Mouse (Mus musculus) forebrain, embryonic 11.5 days (tissue): Measurements from ENCODE around the gene A230072I06Rik. TPM values are rescaled to one million over a fixed set of nuclear protein-coding genes. Genes with fewer than 3 reads are reported as not detected.

ENCODE experiments used
- ATAC-seq: fragments of 200-750 bp; cut with Nextera tagmentation; replicated peaks from 2 replicates; pipeline ENCODE4 v1.8.0; 2017; ENCODE audit warnings: moderate TSS enrichment; ENCODE audit not compliant: low FRiP score
- DNase-seq: peaks from one replicate; pipeline ENCODE4 v3.0.0-alpha.2; 2017; ENCODE audit warnings: low spot score
- H3K27ac ChIP-seq: fragments of 300-500 bp; sonication (generic); 2 replicates; pipeline ENCODE4 v1.5.1; 2014; ENCODE audit warnings: low read depth, low read length
- H3K27me3 ChIP-seq: fragments of 300-500 bp; sonication (generic); 2 replicates; pipeline ENCODE4 v1.6.1; 2014; ENCODE audit warnings: mild to moderate bottlenecking, low read length, mixed read lengths; ENCODE audit not compliant: control insufficient read depth, insufficient read depth
- H3K36me3 ChIP-seq: fragments of 300-500 bp; sonication (generic); 2 replicates; pipeline ENCODE4 v1.6.1; 2014; ENCODE audit warnings: mild to moderate bottlenecking, low read length, moderate library complexity, mixed read lengths; ENCODE audit not compliant: control insufficient read depth, insufficient read depth
- H3K4me1 ChIP-seq: fragments of 300-500 bp; sonication (generic); replicated peaks from 2 replicates; pipeline ENCODE4 v1.6.1; 2014; ENCODE audit warnings: low read length, mixed read lengths; ENCODE audit not compliant: control insufficient read depth, insufficient read depth
- H3K4me2 ChIP-seq: fragments of 300-500 bp; sonication (generic); 2 replicates; pipeline ENCODE4 v1.6.1; 2014; ENCODE audit warnings: low read depth, mild to moderate bottlenecking, low read length, moderate library complexity, mixed read lengths; ENCODE audit not compliant: severe bottlenecking
- H3K4me3 ChIP-seq: fragments of 300-500 bp; sonication (generic); 2 replicates; pipeline ENCODE4 v1.5.1; 2014; ENCODE audit warnings: low read depth, low read length
- H3K9ac ChIP-seq: fragments of 300-500 bp; sonication (generic); 2 replicates; pipeline ENCODE4 v1.6.1; 2014; ENCODE audit warnings: low read length
- H3K9me3 ChIP-seq: fragments of 300-500 bp; sonication (generic); 2 replicates; pipeline ENCODE4 v1.6.1; 2016; ENCODE audit warnings: low read length, mixed read lengths; ENCODE audit not compliant: control insufficient read depth
- WGBS: fragments of 180-500 bp; shearing (Covaris S2); extraction: QIAGEN DNeasy Blood & Tissue Kit; methylation state at CpG from one replicate; pipeline ENCODE4 v1.1.7; 2014; 5-methylcytosine and 5-hydroxymethylcytosine counted together
- polyA plus RNA-seq: library from polyadenylated mRNA; unstranded; fragments of >200 nt; fragmentation: Nextera tagmentation; extraction: Ambion mirVana; gene quantifications from 2 replicates; pipeline ENCODE4 v1.2.1, GENCODE M21; 2014

The A230072I06Rik gene
- polyA plus RNA-seq, 1 experiment from 2014 or later, result not detected

DNA sequence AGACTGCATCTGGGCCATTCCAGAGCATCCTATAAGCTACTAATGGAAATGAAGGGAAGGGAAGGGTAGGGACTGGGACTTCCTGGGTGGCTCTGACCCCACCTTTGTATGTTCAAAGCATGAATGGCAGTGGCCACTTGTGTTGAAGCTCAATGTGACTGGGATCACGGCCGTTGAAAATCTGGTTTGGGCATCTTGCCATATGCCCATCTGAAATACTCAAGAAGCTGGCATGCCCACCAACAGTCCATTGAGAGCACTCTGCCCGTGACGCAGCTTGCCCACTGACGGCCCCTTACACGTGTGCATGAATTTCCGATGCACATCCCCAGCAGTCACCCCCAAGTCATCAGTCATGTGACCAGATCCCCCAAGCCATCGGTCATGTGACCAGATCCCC lies 13.6 kb upstream of the A230072I06Rik start:
- no peak overlapping the region for H3K9ac ChIP-seq
- no peak overlapping the region for H3K4me3 ChIP-seq
- H3K27ac ChIP-seq, result no peak overlapping the region
- H3K36me3 ChIP-seq, result no peaks in the 10 kb centered on the region
- WGBS, result 96% methylated on average over 8 of the region's 8 CpGs
- no peaks in the 10 kb centered on the region; the same call in 1 of the 2 replicates for H3K9me3 ChIP-seq
- H3K27me3 ChIP-seq, result no peaks in the 10 kb centered on the region; the same call in 1 of the 2 replicates
- H3K4me2 ChIP-seq, result no peak overlapping the region
- ATAC-seq (no peak), DNase-seq (no peak)
- peaks cover 5% of the 10 kb centered on the region; the same call in 1 of the 2 replicates for H3K4me1 ChIP-seq

DNA sequence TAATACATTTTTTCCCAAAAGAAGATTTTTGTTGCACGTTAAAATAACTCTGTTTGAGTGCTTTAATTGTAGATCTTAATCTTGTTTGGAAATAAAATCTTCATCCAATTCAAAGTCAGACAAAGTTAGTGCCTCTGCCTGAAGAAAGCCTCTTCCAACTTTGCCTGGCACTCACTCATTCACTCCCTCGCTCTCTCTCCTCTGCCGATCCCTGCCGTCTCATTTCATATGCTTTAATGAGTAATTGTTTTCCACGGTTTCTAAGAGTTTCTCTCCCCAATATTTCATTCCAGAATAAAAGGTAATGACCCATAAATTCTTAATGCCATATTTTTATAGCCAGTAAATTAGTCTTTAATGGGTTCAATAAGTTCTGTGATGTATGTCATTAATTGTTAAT lies 10.8 kb upstream of the A230072I06Rik start:
- no peak for DNase-seq
- no peak overlapping the region for H3K4me3 ChIP-seq
- H3K36me3 ChIP-seq, result no peaks in the 10 kb centered on the region
- WGBS, result 42% methylated on average over 5 of the region's 5 CpGs
- no peak overlapping the region for H3K27ac ChIP-seq
- peaks cover 2% of the 10 kb centered on the region; the same call in 1 of the 2 replicates for H3K4me1 ChIP-seq
- H3K9me3 ChIP-seq, result no peaks in the 10 kb centered on the region
- no peaks in the 10 kb centered on the region; the same call in 1 of the 2 replicates for H3K27me3 ChIP-seq
- no peak overlapping the region for H3K4me2 ChIP-seq
- no peak for ATAC-seq
- H3K9ac ChIP-seq, result no peak overlapping the region

DNA sequence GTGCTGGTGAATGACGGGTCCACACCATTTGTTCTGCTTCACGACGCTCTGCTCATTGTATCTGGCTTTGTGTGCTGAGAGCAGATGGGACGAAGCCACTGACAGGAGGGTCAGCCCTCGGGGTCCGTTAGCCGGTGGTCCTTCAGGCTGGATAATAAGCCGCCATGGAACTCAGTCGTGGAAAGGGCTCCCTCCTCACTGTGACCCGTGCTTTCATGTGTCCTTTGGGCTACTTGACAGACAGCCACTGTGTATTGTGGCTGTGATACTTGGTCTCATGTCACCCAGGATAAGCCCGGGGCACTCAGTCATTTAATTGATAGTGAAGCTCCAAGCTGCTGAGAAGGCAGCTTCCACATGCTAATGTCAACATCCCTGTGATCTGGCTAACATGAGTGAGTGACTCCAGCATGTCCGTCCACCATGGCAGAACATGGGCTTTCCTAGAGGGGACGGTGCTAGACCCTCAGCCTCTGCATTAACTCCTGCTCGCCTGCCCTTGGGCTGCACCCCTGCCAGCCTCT lies 10.3 kb upstream of the A230072I06Rik start:
- Histone ChIP-seq H3K27me3 (no peaks in the 10 kb centered on the region; the same call in 1 of the 2 replicates), H3K4me3 (no peak overlapping the region), H3K9ac (no peak overlapping the region), H3K36me3 (no peaks in the 10 kb centered on the region), H3K4me2 (no peak overlapping the region), H3K9me3 (no peaks in the 10 kb centered on the region), H3K4me1 (peaks cover 2% of the 10 kb centered on the region; the same call in 1 of the 2 replicates), H3K27ac (no peak overlapping the region)
- ATAC-seq (peak; percentile 46; the same call in 1 of the 2 replicates), DNase-seq (peak; percentile 58)
- 30% methylated on average over 14 of the region's 14 CpGs for WGBS

DNA sequence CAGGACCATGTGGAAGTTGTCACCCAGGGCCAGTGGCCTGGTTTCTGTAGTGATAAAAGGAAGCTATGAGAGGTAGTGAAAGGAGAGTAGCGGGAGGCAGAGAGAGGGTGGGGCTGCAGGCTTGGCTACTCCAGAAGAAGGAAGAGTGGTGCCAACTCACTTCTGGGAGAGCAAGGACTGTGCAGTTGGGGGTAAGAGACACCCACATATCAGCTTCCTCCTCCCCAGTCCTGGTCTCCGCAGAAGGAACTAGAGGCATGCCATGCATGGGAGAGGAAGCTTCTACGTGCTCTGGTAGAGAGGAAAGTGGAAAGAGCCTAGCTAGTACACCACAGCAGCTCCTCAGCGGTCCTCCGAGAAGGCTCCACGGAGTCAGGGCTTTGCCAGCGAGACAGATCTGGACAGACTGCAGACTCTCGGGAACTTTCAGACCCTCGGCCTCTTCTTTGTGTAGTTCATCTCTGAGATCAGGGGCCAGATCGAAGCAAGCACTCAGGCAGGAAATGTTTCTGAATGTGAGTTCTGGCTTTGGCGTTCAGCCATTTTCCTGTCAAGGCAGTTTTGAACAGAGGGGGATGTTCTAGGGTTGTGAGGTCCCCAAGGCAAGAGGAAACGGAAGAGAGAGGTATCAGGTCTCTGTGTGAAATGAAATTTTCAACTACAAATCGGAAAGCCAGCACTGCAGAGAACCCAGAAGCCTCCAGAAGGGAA lies 1.0 kb downstream of the A230072I06Rik start:
- Histone ChIP-seq H3K4me1 (peaks cover 9% of the 10 kb centered on the region), H3K4me3 (no peak overlapping the region), H3K9me3 (no peaks in the 10 kb centered on the region), H3K9ac (no peak overlapping the region), H3K27ac (no peak overlapping the region), H3K27me3 (no peaks in the 10 kb centered on the region; the same call in 1 of the 2 replicates), H3K36me3 (no peaks in the 10 kb centered on the region), H3K4me2 (no peak overlapping the region)
- no peak for ATAC-seq
- 88% methylated on average over 13 of the region's 13 CpGs for WGBS
- no peak for DNase-seq

DNA sequence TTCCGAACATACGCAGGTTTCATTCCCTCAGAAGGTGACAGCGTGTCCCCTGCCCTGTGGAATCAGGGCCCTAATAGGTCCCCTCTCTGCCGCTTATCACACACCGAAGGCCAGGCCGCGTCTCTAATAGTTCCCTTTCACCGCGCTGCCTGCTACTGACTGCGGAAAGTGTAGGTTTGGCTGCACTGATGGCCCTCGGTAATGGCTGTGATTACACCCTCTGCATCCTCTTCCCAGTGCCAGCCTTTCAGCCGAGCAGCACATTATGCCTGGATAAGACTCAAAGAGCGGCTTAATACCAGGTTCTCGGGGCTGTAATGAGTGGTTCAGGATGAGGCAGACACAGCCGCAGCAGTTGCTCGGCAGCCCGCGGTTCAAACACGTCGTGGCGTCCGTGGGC lies 3.5 kb downstream of the A230072I06Rik start:
- DNase-seq (no peak), ATAC-seq (no peak)
- H3K36me3 ChIP-seq, result no peaks in the 10 kb centered on the region
- 73% methylated on average over 22 of the region's 22 CpGs for WGBS
- no peaks in the 10 kb centered on the region for H3K9me3 ChIP-seq
- H3K4me2 ChIP-seq, result no peak overlapping the region
- peaks cover 9% of the 10 kb centered on the region for H3K4me1 ChIP-seq
- no peak overlapping the region for H3K27ac ChIP-seq
- no peak overlapping the region for H3K9ac ChIP-seq
- H3K4me3 ChIP-seq, result no peak overlapping the region
- H3K27me3 ChIP-seq, result no peaks in the 10 kb centered on the region; the same call in 1 of the 2 replicates

DNA sequence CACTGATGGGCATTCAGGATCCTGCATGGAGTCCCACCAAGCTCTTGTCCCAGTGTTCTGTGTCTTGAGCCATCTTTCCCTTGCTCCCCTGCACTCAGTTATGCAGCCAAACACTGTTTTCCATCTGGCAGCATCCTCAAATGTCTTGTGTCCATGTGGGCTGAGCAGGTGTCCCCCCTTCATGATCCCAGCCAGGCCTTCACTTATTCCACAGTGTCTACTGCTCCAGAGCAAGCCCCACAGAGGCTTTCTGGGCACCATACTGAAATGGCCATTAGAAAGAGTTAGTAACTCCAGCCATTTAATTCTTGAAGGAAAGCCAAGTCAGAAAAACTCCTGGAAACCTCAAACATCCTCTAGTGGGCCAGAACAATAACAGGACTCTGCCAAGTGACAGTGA lies 11.9 kb downstream of the A230072I06Rik start:
- Histone ChIP-seq H3K9ac (no peak overlapping the region), H3K4me3 (no peak overlapping the region), H3K36me3 (no peaks in the 10 kb centered on the region), H3K4me1 (no peaks in the 10 kb centered on the region), H3K4me2 (no peak overlapping the region), H3K27ac (no peak overlapping the region), H3K27me3 (no peaks in the 10 kb centered on the region), H3K9me3 (no peaks in the 10 kb centered on the region)
- no peak for ATAC-seq
- no peak for DNase-seq

DNA sequence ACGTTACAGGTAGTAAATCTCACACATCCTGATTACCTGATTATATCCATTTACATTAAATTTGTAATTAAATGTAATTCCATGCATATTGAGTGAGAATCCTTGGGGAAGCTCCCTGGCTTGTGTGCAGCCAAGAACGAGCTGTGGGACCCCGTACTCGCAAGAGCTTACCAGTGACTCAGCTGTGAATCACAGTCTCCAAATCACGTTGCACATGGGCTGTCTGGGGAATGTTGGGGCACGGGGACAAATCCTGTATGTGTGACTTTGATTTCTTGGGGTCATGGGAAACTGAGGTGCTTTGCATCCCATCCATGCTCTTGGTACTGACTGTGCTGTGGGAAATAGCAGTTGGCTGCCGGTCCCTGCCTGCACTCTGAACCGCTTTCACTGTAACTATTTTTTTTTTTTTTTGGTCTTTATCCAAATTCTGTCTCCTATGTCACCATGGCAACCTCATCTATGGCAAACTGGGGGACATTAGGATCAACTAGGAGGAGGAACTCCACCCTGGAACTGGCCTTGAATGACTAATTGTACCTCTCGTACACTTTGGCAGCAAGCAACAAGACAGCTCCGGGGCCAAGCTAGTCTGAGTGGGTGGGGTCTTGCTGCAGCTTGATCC lies 19.8 kb downstream of the A230072I06Rik start:
- Histone ChIP-seq H3K9me3 (no peaks in the 10 kb centered on the region), H3K4me2 (no peak overlapping the region), H3K4me3 (no peak overlapping the region), H3K27ac (no peak overlapping the region), H3K36me3 (no peaks in the 10 kb centered on the region), H3K27me3 (peaks cover 2% of the 10 kb centered on the region; the same call in 1 of the 2 replicates), H3K4me1 (no peaks in the 10 kb centered on the region), H3K9ac (no peak overlapping the region)
- no peak for DNase-seq
- 72% methylated on average over 10 of the region's 10 CpGs for WGBS
- no peak for ATAC-seq

DNA sequence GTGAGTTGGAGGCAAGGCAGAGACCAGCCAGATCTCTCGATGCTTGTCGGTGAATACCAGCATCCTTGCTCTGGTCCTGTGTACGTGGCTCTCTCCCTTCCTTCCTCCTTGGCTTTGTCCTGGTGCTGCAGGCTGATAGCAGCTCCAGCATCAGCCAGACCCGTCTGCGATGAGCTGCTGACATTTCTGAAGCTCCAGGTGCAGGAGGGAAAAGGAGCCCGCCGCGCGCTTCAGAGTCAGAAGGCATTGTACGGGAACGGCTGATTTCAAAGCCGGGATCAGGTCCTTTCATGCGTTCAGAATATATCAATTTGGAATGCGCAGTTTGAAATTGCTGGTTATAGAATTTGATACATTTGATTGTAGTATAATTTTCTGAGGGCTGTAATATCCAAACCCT lies 23.4 kb downstream of the A230072I06Rik start:
- Histone ChIP-seq H3K4me2 (no peak overlapping the region), H3K9ac (no peak overlapping the region), H3K9me3 (no peaks in the 10 kb centered on the region), H3K36me3 (no peaks in the 10 kb centered on the region), H3K27me3 (peaks cover 4% of the 10 kb centered on the region; the same call in 1 of the 2 replicates), H3K4me1 (no peaks in the 10 kb centered on the region), H3K4me3 (no peak overlapping the region), H3K27ac (no peak overlapping the region)
- WGBS, result 59% methylated on average over 14 of the region's 14 CpGs
- DNase-seq (no peak), ATAC-seq (no peak)
